Mouse (Mus musculus): Measurements from ENCODE around the gene Nemp1. TPM values are rescaled to one million over a fixed set of nuclear protein-coding genes. Genes with fewer than 3 reads are reported as not detected.

Nemp1 gene
- polyA plus RNA-seq, 1 experiment: 6.7 TPM

GRCm38 (mm10) chr10:127708850-127709370 lies 42.2 kb downstream of the Nemp1 start:
- peaks cover 2% of the 10 kb centered on the region; the same call in 1 of the 2 replicates for H3K4me1 ChIP-seq (ENCODE audit: control insufficient read depth, insufficient read depth, low read length)
- no peak overlapping the region for H3K4me3 ChIP-seq (replicated peaks; ENCODE audit: control insufficient read depth, low read depth, low read length)
- H3K27ac ChIP-seq (ENCODE audit: control insufficient read depth, insufficient read depth, low read depth, low read length, poor library complexity): no peak overlapping the region
- TF ChIP-seq CTCF (IDR thresholded peaks at IDR 0.05; ENCODE audit: control insufficient read depth, insufficient read depth, low read length): no peak
- no peak for TF ChIP-seq POLR2A (IDR thresholded peaks at IDR 0.05; ENCODE audit: borderline replicate concordance, control insufficient read depth, low read depth, low read length)
- WGBS: 72% methylated on average over 3 of the region's 3 CpGs

GRCm38 (mm10) chr10:127710331-127710730 lies 43.6 kb downstream of the Nemp1 start:
- H3K4me3 ChIP-seq (replicated peaks; ENCODE audit: control insufficient read depth, low read depth, low read length): no peak overlapping the region
- no peak for TF ChIP-seq POLR2A (IDR thresholded peaks at IDR 0.05; ENCODE audit: borderline replicate concordance, control insufficient read depth, low read depth, low read length)
- no peak for TF ChIP-seq CTCF (IDR thresholded peaks at IDR 0.05; ENCODE audit: control insufficient read depth, insufficient read depth, low read length)
- H3K27ac ChIP-seq (ENCODE audit: control insufficient read depth, insufficient read depth, low read depth, low read length, poor library complexity): no peak overlapping the region
- WGBS: 86% methylated on average over 13 of the region's 13 CpGs
- peaks cover 2% of the 10 kb centered on the region; the same call in 1 of the 2 replicates for H3K4me1 ChIP-seq (ENCODE audit: control insufficient read depth, insufficient read depth, low read length)

DNA sequence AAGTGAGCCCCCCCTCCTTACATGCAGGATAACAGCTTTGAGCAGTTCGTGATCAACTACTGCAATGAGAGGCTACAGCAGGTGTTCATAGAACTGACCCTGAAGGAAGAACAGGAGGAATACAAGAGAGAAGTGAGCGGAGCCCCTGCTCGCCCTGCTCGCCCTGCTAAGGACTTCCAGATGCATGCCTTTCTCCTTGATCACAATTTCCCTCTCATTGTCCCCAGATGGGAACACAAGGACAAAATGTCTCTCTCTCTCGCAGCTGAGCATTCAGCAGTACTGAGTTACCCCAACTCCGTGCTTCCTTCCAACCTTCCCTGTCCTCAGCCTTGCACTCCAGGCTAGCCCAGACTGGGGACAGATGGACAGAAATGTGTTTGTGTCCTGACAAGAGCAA lies 46.0 kb downstream of the Nemp1 start:
- Histone ChIP-seq H3K27ac (ENCODE audit: control insufficient read depth, insufficient read depth, low read depth, low read length, poor library complexity) (no peak overlapping the region), H3K4me1 (ENCODE audit: control insufficient read depth, insufficient read depth, low read length) (no peaks in the 10 kb centered on the region), H3K4me3 (replicated peaks; ENCODE audit: control insufficient read depth, low read depth, low read length) (no peak overlapping the region)
- 89% methylated on average over 6 of the region's 6 CpGs for WGBS
- no peak for TF ChIP-seq POLR2A (IDR thresholded peaks at IDR 0.05; ENCODE audit: borderline replicate concordance, control insufficient read depth, low read depth, low read length)
- no peak for TF ChIP-seq CTCF (IDR thresholded peaks at IDR 0.05; ENCODE audit: control insufficient read depth, insufficient read depth, low read length)

DNA sequence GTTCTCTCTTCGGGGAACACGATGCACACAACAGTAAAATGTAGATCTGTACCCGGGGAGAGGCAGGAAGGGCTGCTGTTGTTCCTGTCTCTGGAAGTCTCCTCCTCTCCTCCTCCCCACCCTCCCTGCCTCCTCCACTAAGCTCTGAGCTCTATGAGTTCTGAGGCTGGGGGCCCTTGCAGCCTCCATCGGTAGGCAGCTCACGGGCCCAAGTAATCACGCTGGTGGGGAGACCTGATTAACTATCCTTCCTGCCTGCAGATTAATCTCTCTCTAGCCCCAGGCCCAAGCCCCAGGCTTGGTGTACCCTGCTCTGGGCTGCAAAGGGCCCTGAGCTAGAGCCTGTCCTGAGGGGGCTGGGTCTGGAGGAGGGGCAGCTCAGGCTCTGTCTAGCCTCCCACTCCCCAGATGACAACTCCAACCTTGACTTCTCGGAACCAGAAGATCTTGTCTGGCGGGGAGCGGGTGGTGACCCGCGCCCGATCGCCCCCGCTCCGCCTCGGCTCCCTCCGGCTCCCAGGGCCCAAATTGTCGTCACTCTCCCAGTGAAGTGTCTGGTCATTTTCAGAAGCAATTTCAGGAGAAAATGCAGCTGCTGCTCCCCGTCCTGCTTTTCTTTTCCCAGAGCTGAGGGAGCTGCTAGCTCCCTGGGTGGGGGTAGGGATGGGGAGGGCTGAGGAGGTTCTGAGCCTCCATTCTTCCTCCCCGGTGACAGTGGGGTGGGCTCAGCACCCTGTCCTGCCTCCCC lies 55.1 kb downstream of the Nemp1 start:
- TF ChIP-seq CTCF (IDR thresholded peaks at IDR 0.05; ENCODE audit: control insufficient read depth, insufficient read depth, low read length) (no peak), POLR2A (IDR thresholded peaks at IDR 0.05; ENCODE audit: borderline replicate concordance, control insufficient read depth, low read depth, low read length) (no peak)
- 61% methylated on average over 20 of the region's 20 CpGs for WGBS
- H3K27ac ChIP-seq (ENCODE audit: control insufficient read depth, insufficient read depth, low read depth, low read length, poor library complexity): no peak overlapping the region
- no peaks in the 10 kb centered on the region for H3K4me1 ChIP-seq (ENCODE audit: control insufficient read depth, insufficient read depth, low read length)
- H3K4me3 ChIP-seq (replicated peaks; ENCODE audit: control insufficient read depth, low read depth, low read length): no peak overlapping the region

- Histone ChIP-seq H3K4me1 (ENCODE audit: control insufficient read depth, insufficient read depth, low read length) (no peaks in the 10 kb centered on the region; the same call in 1 of the 2 replicates), H3K27ac (ENCODE audit: control insufficient read depth, insufficient read depth, low read depth, low read length, poor library complexity) (no peak within 1 kb of the TSS), H3K4me3 (replicated peaks; ENCODE audit: control insufficient read depth, low read depth, low read length) (no peak within 1 kb of the TSS)
- TF ChIP-seq CTCF (IDR thresholded peaks at IDR 0.05; ENCODE audit: control insufficient read depth, insufficient read depth, low read length): no peak
- WGBS: 81% methylated on average over 3 of the region's 3 CpGs
These were observed 57.5 kb downstream of the Nemp1 start, which contains the start of gene Tac2 for GRCm38 (mm10) chr10:127724178-127724577. TSS of gene Tac2 (plus strand) at chr10:127724478.

DNA sequence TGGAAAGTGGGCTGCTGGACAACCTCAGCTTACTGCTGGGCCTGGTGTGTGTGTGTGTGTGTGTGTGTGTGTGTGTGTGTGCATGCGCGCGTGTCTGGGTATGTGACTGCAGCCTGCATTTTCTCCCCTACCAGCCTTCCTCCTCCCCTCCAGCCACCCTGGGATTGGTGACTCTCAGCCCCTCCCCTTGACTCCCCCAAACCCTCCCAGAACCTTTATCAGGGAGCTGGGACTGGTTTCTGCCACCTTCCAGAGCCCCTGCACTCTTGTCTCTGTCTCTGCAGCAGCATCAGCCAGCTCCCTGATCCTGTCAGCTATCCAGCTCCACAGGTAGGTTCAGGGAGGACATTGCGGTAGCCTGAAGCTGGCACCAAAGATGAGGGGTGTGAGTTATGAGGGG lies 58.4 kb downstream of the Nemp1 start:
- Histone ChIP-seq H3K4me3 (replicated peaks; ENCODE audit: control insufficient read depth, low read depth, low read length) (no peak overlapping the region), H3K27ac (ENCODE audit: control insufficient read depth, insufficient read depth, low read depth, low read length, poor library complexity) (no peak overlapping the region), H3K4me1 (ENCODE audit: control insufficient read depth, insufficient read depth, low read length) (no peaks in the 10 kb centered on the region; the same call in 1 of the 2 replicates)
- WGBS: 59% methylated on average over 4 of the region's 4 CpGs
- TF ChIP-seq CTCF (IDR thresholded peaks at IDR 0.05; ENCODE audit: control insufficient read depth, insufficient read depth, low read length): no peak
- no peak for TF ChIP-seq POLR2A (IDR thresholded peaks at IDR 0.05; ENCODE audit: borderline replicate concordance, control insufficient read depth, low read depth, low read length)

DNA sequence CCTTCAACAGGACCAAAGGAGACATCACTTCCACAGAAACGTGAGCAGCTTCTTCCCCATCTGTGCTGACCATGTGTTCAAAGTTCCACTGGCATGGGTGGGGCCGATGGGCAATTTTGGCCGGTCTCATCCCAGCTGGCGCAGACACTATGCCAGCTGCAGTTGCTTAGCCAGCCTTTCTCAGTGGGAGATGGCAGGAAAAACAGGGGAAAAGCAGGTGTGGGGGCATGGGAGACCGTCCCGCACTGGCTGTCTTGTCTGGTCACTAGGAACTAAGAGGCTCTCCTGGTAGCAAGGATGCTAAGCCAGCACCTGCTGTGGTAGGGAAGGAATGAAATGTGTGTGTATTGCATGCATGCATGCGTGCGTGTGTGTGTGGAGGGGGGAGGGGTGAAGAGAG lies 61.7 kb downstream of the Nemp1 start:
- Histone ChIP-seq H3K4me1 (ENCODE audit: control insufficient read depth, insufficient read depth, low read length) (peaks cover 3% of the 10 kb centered on the region; the same call in 1 of the 2 replicates), H3K4me3 (replicated peaks; ENCODE audit: control insufficient read depth, low read depth, low read length) (no peak overlapping the region), H3K27ac (ENCODE audit: control insufficient read depth, insufficient read depth, low read depth, low read length, poor library complexity) (no peak overlapping the region)
- TF ChIP-seq CTCF (IDR thresholded peaks at IDR 0.05; ENCODE audit: control insufficient read depth, insufficient read depth, low read length): no peak
- TF ChIP-seq POLR2A (IDR thresholded peaks at IDR 0.05; ENCODE audit: borderline replicate concordance, control insufficient read depth, low read depth, low read length): no peak
- WGBS: 73% methylated on average over 8 of the region's 8 CpGs

GRCm38 (mm10) chr10:127730285-127730932 lies 63.7 kb downstream of the Nemp1 start:
- Histone ChIP-seq H3K4me3 (replicated peaks; ENCODE audit: control insufficient read depth, low read depth, low read length) (no peak overlapping the region), H3K4me1 (ENCODE audit: control insufficient read depth, insufficient read depth, low read length) (peaks cover 3% of the 10 kb centered on the region; the same call in 1 of the 2 replicates), H3K27ac (ENCODE audit: control insufficient read depth, insufficient read depth, low read depth, low read length, poor library complexity) (peak overlapping the region; percentile 30)
- no peak for TF ChIP-seq POLR2A (IDR thresholded peaks at IDR 0.05; ENCODE audit: borderline replicate concordance, control insufficient read depth, low read depth, low read length)
- TF ChIP-seq CTCF (IDR thresholded peaks at IDR 0.05; ENCODE audit: control insufficient read depth, insufficient read depth, low read length): no peak
- 68% methylated on average over 11 of the region's 11 CpGs for WGBS

Data from bone marrow, adult 2 months (tissue).